Mouse (Mus musculus): ENCODE results near the gene Nudt17. TPM values are rescaled to one million over a fixed set of nuclear protein-coding genes. Genes with fewer than 3 reads are reported as not detected.
"Not testable (repeated sequence)": the region's sequence is repeated elsewhere in the genome, so short reads cannot be mapped to it uniquely, and the experiment has no call there.

The Nudt17 gene
- 7.4 and 9.3 TPM in 2 replicates for polyA plus RNA-seq (2014; fragmentation: Nextera tagmentation; extraction: Ambion mirVana)

- H3K4me1 ChIP-seq (ENCODE audit: control insufficient read depth, insufficient read depth, low read length), result peaks cover 6% of the 10 kb centered on the region; the same call in 1 of the 2 replicates
- 4% methylated on average over 42 of the region's 42 CpGs for WGBS (ENCODE audit: insufficient replicate concordance)
- H3K4me2 ChIP-seq, result peak within 1 kb of the TSS; percentile 97
- H3K9me3 ChIP-seq (replicated peaks; ENCODE audit: control insufficient read depth, low read length), result no peaks in the 10 kb centered on the region
- H3K4me3 ChIP-seq (ENCODE audit: low read depth, low read length), result peak within 1 kb of the TSS; percentile 54
- peak; percentile 60 for ATAC-seq (replicated peaks; ENCODE audit: insufficient number of reproducible peaks, low FRiP score, low TSS enrichment)
- no peak within 1 kb of the TSS for H3K27ac ChIP-seq (ENCODE audit: low read depth, low read length)
- peak within 1 kb of the TSS; percentile 80 for H3K9ac ChIP-seq (ENCODE audit: low read depth, low read length)
- H3K36me3 ChIP-seq (ENCODE audit: control insufficient read depth, insufficient read depth, low read length), result peaks cover 37% of the 10 kb centered on the region
- peaks cover 3% of the 10 kb centered on the region; the same call in 1 of the 2 replicates for H3K27me3 ChIP-seq (ENCODE audit: control insufficient read depth, insufficient read depth, low read length)
These were observed at the start of gene Nudt17 for GRCm38 (mm10) chr3:96707903-96708683. Nudt17 (minus strand) TSS chr3:96708562.

GRCm38 (mm10) chr3:96757691-96758090, 49.3 kb upstream of the Nudt17 start:
- WGBS (ENCODE audit: insufficient replicate concordance), result 51% methylated on average over 7 of the region's 7 CpGs
- H3K4me3 ChIP-seq (ENCODE audit: low read depth, low read length), result no peak overlapping the region

GRCm38 (mm10) chr3:96755935-96756334, 47.6 kb upstream of the Nudt17 start:
- WGBS (ENCODE audit: insufficient replicate concordance), result 95% methylated on average over 1 of the region's 1 CpGs
- no peak overlapping the region for H3K4me2 ChIP-seq
- peaks cover 4% of the 10 kb centered on the region for H3K4me1 ChIP-seq (ENCODE audit: control insufficient read depth, insufficient read depth, low read length)
- no peak overlapping the region for H3K9ac ChIP-seq (ENCODE audit: low read depth, low read length)
- H3K4me3 ChIP-seq (ENCODE audit: low read depth, low read length), result no peak overlapping the region
- H3K36me3 ChIP-seq (ENCODE audit: control insufficient read depth, insufficient read depth, low read length), result no peaks in the 10 kb centered on the region
- H3K9me3 ChIP-seq (replicated peaks; ENCODE audit: control insufficient read depth, low read length), result no peaks in the 10 kb centered on the region
- H3K27ac ChIP-seq (ENCODE audit: low read depth, low read length), result no peak overlapping the region
- H3K27me3 ChIP-seq (ENCODE audit: control insufficient read depth, insufficient read depth, low read length), result no peaks in the 10 kb centered on the region
- no peak for ATAC-seq (replicated peaks; ENCODE audit: insufficient number of reproducible peaks, low FRiP score, low TSS enrichment)

More at GRCm38 (mm10) chr3:96757691-96758090, 49.3 kb upstream of the Nudt17 start:
- no peak for ATAC-seq (replicated peaks; ENCODE audit: insufficient number of reproducible peaks, low FRiP score, low TSS enrichment)
- Histone ChIP-seq H3K9ac (ENCODE audit: low read depth, low read length) (no peak overlapping the region), H3K9me3 (replicated peaks; ENCODE audit: control insufficient read depth, low read length) (no peaks in the 10 kb centered on the region), H3K4me2 (no peak overlapping the region), H3K36me3 (ENCODE audit: control insufficient read depth, insufficient read depth, low read length) (no peaks in the 10 kb centered on the region), H3K27ac (ENCODE audit: low read depth, low read length) (no peak overlapping the region), H3K27me3 (ENCODE audit: control insufficient read depth, insufficient read depth, low read length) (no peaks in the 10 kb centered on the region), H3K4me1 (ENCODE audit: control insufficient read depth, insufficient read depth, low read length) (peaks cover 4% of the 10 kb centered on the region)

- no peaks in the 10 kb centered on the region for H3K27me3 ChIP-seq (ENCODE audit: control insufficient read depth, insufficient read depth, low read length)
- no peak overlapping the region for H3K4me2 ChIP-seq
- no peaks in the 10 kb centered on the region for H3K36me3 ChIP-seq (ENCODE audit: control insufficient read depth, insufficient read depth, low read length)
- no peak overlapping the region for H3K27ac ChIP-seq (ENCODE audit: low read depth, low read length)
- 43% methylated on average over 1 of the region's 1 CpGs for WGBS (ENCODE audit: insufficient replicate concordance)
- no peak overlapping the region for H3K4me3 ChIP-seq (ENCODE audit: low read depth, low read length)
- 0 out of 2 replicates have a peak, but pooled peaks cover 5% of the 10 kb centered on the region for H3K4me1 ChIP-seq (ENCODE audit: control insufficient read depth, insufficient read depth, low read length)
- no peak for ATAC-seq (replicated peaks; ENCODE audit: insufficient number of reproducible peaks, low FRiP score, low TSS enrichment)
- no peaks in the 10 kb centered on the region for H3K9me3 ChIP-seq (replicated peaks; ENCODE audit: control insufficient read depth, low read length)
- H3K9ac ChIP-seq (ENCODE audit: low read depth, low read length), result no peak overlapping the region
These were observed 38.5 kb upstream of the Nudt17 start for GRCm38 (mm10) chr3:96746829-96747228.

- Histone ChIP-seq H3K9me3 (replicated peaks; ENCODE audit: control insufficient read depth, low read length) (no peaks in the 10 kb centered on the region), H3K4me2 (no peak overlapping the region), H3K27me3 (ENCODE audit: control insufficient read depth, insufficient read depth, low read length) (no peaks in the 10 kb centered on the region), H3K36me3 (ENCODE audit: control insufficient read depth, insufficient read depth, low read length) (no peaks in the 10 kb centered on the region), H3K4me3 (ENCODE audit: low read depth, low read length) (no peak overlapping the region), H3K9ac (ENCODE audit: low read depth, low read length) (no peak overlapping the region), H3K27ac (ENCODE audit: low read depth, low read length) (no peak overlapping the region), H3K4me1 (ENCODE audit: control insufficient read depth, insufficient read depth, low read length) (0 out of 2 replicates have a peak, but pooled peaks cover 5% of the 10 kb centered on the region)
- no peak for ATAC-seq (replicated peaks; ENCODE audit: insufficient number of reproducible peaks, low FRiP score, low TSS enrichment)
- 94% methylated on average over 3 of the region's 3 CpGs for whole genome bisulfite sequencing (ENCODE audit: insufficient replicate concordance)
These were observed 36.0 kb upstream of the Nudt17 start for GRCm38 (mm10) chr3:96744348-96744747.

GRCm38 (mm10) chr3:96740279-96740678, 31.9 kb upstream of the Nudt17 start:
- ATAC-seq (replicated peaks; ENCODE audit: insufficient number of reproducible peaks, low FRiP score, low TSS enrichment); H3K4me1 ChIP-seq (ENCODE audit: control insufficient read depth, insufficient read depth, low read length); H3K4me2 ChIP-seq; H3K27ac ChIP-seq (ENCODE audit: low read depth, low read length); H3K9me3 ChIP-seq (replicated peaks; ENCODE audit: control insufficient read depth, low read length); H3K36me3 ChIP-seq (ENCODE audit: control insufficient read depth, insufficient read depth, low read length); H3K27me3 ChIP-seq (ENCODE audit: control insufficient read depth, insufficient read depth, low read length); H3K4me3 ChIP-seq (ENCODE audit: low read depth, low read length); H3K9ac ChIP-seq (ENCODE audit: low read depth, low read length): not testable (repeated sequence)

- Histone ChIP-seq H3K4me3 (ENCODE audit: low read depth, low read length) (no peak overlapping the region), H3K9me3 (replicated peaks; ENCODE audit: control insufficient read depth, low read length) (no peaks in the 10 kb centered on the region), H3K27ac (ENCODE audit: low read depth, low read length) (no peak overlapping the region), H3K36me3 (ENCODE audit: control insufficient read depth, insufficient read depth, low read length) (no peaks in the 10 kb centered on the region), H3K4me1 (ENCODE audit: control insufficient read depth, insufficient read depth, low read length) (peaks cover 5% of the 10 kb centered on the region), H3K27me3 (ENCODE audit: control insufficient read depth, insufficient read depth, low read length) (no peaks in the 10 kb centered on the region), H3K4me2 (no peak overlapping the region), H3K9ac (ENCODE audit: low read depth, low read length) (no peak overlapping the region)
- ATAC-seq (replicated peaks; ENCODE audit: insufficient number of reproducible peaks, low FRiP score, low TSS enrichment), result no peak
- WGBS (ENCODE audit: insufficient replicate concordance), result 84% methylated on average over 1 of the region's 1 CpGs
These were observed 29.6 kb upstream of the Nudt17 start for GRCm38 (mm10) chr3:96737995-96738394.

- H3K4me3 ChIP-seq (ENCODE audit: low read depth, low read length), result no peak overlapping the region
- no peaks in the 10 kb centered on the region for H3K36me3 ChIP-seq (ENCODE audit: control insufficient read depth, insufficient read depth, low read length)
- no peak for ATAC-seq (replicated peaks; ENCODE audit: insufficient number of reproducible peaks, low FRiP score, low TSS enrichment)
- no peak overlapping the region for H3K27ac ChIP-seq (ENCODE audit: low read depth, low read length)
- no peaks in the 10 kb centered on the region for H3K9me3 ChIP-seq (replicated peaks; ENCODE audit: control insufficient read depth, low read length)
- no peaks in the 10 kb centered on the region for H3K27me3 ChIP-seq (ENCODE audit: control insufficient read depth, insufficient read depth, low read length)
- WGBS (ENCODE audit: insufficient replicate concordance), result 43% methylated on average over 1 of the region's 1 CpGs
- H3K4me1 ChIP-seq (ENCODE audit: control insufficient read depth, insufficient read depth, low read length), result peaks cover 5% of the 10 kb centered on the region
- H3K4me2 ChIP-seq, result no peak overlapping the region
- no peak overlapping the region for H3K9ac ChIP-seq (ENCODE audit: low read depth, low read length)
These were observed 28.8 kb upstream of the Nudt17 start for GRCm38 (mm10) chr3:96737013-96737740.
